Mouse (Mus musculus) hindbrain, embryonic 12.5 days (tissue): ENCODE results near the gene Hif1an. TPM values are rescaled to one million over a fixed set of nuclear protein-coding genes. Genes with fewer than 3 reads are reported as not detected.

Source experiments
- ATAC-seq: fragments of 200-750 bp; cut with Nextera tagmentation; 2 replicates; pipeline ENCODE4 v1.8.0; 2017; ENCODE audit warnings: moderate TSS enrichment; ENCODE audit not compliant: low FRiP score
- H3K27ac ChIP-seq: fragments of 300-500 bp; sonication (generic); 2 replicates; pipeline ENCODE4 v1.5.1; 2016; ENCODE audit warnings: mild to moderate bottlenecking
- H3K27me3 ChIP-seq: fragments of 300-500 bp; sonication (generic); 2 replicates; pipeline ENCODE4 v1.6.1; 2016; ENCODE audit warnings: mild to moderate bottlenecking
- H3K36me3 ChIP-seq: fragments of 300-500 bp; sonication (generic); 2 replicates; pipeline ENCODE4 v1.6.1; 2016; ENCODE audit warnings: mild to moderate bottlenecking
- H3K4me1 ChIP-seq: fragments of 300-500 bp; sonication (generic); 2 replicates; pipeline ENCODE4 v1.6.1; 2016
- H3K4me2 ChIP-seq: fragments of 300-500 bp; sonication (generic); replicated peaks from 2 replicates; pipeline ENCODE4 v1.6.1; 2016; ENCODE audit warnings: mild to moderate bottlenecking
- H3K4me3 ChIP-seq: fragments of 300-500 bp; sonication (generic); 2 replicates; pipeline ENCODE4 v1.5.1; 2016; ENCODE audit warnings: mild to moderate bottlenecking
- H3K9ac ChIP-seq: fragments of 300-500 bp; sonication (generic); 2 replicates; pipeline ENCODE4 v1.6.1; 2016; ENCODE audit warnings: mild to moderate bottlenecking, moderate library complexity
- H3K9me3 ChIP-seq: fragments of 300-500 bp; sonication (generic); replicated peaks from 2 replicates; pipeline ENCODE4 v1.6.1; 2016; ENCODE audit warnings: mild to moderate bottlenecking
- WGBS: fragments of 180-500 bp; shearing (Covaris S2); methylation state at CpG from one replicate; pipeline ENCODE4 v1.1.7; 2016; 5-methylcytosine and 5-hydroxymethylcytosine counted together
- polyA plus RNA-seq: library from polyadenylated mRNA; unstranded; fragments of >200 nt; fragmentation: Nextera tagmentation; extraction: Ambion mirVana; gene quantifications from 2 replicates; pipeline ENCODE4 v1.2.1, GENCODE M21; 2016

Gene Hif1an
- polyA plus RNA-seq, result 42.0 TPM in 2 replicates

GRCm38 (mm10) chr19:44562652-44563206 is at the start of gene Hif1an:
Gene Hif1an, plus strand, starts transcription at chr19:44562850.
- WGBS, result under 1% methylated on average over 33 of the region's 33 CpGs
- peak; percentile 97 for ATAC-seq
- H3K27ac ChIP-seq, result peak within 1 kb of the TSS; percentile 85
- H3K27me3 ChIP-seq, result peaks cover 7% of the 10 kb centered on the region
- H3K4me1 ChIP-seq, result peaks cover 16% of the 10 kb centered on the region
- peak within 1 kb of the TSS; percentile 78 for H3K9ac ChIP-seq
- peak within 1 kb of the TSS; percentile 77 for H3K4me3 ChIP-seq
- H3K9me3 ChIP-seq, result no peaks in the 10 kb centered on the region
- peak within 1 kb of the TSS; percentile 64 for H3K4me2 ChIP-seq
- peaks cover 26% of the 10 kb centered on the region for H3K36me3 ChIP-seq

GRCm38 (mm10) chr19:44513054-44513833 is 49.4 kb upstream of the Hif1an start:
- no peaks in the 10 kb centered on the region for H3K36me3 ChIP-seq
- H3K9me3 ChIP-seq, result no peaks in the 10 kb centered on the region
- H3K27ac ChIP-seq, result no peak overlapping the region
- no peak overlapping the region for H3K9ac ChIP-seq
- H3K4me2 ChIP-seq, result no peak overlapping the region
- ATAC-seq, result no peak
- H3K4me3 ChIP-seq, result no peak overlapping the region
- H3K4me1 ChIP-seq, result peaks cover 46% of the 10 kb centered on the region
- WGBS, result 13% methylated on average over 11 of the region's 11 CpGs
- H3K27me3 ChIP-seq, result peaks cover 100% of the 10 kb centered on the region

GRCm38 (mm10) chr19:44513921-44514482 is 48.6 kb upstream of the Hif1an start:
- no peak overlapping the region for H3K4me3 ChIP-seq
- peaks cover 100% of the 10 kb centered on the region for H3K27me3 ChIP-seq
- peak overlapping the region; percentile 17; the same call in 1 of the 2 replicates for H3K4me2 ChIP-seq

GRCm38 (mm10) chr19:44514521-44515451 is 47.9 kb upstream of the Hif1an start:
- WGBS, result 4% methylated on average over 14 of the region's 14 CpGs
- Histone ChIP-seq H3K27me3 (peaks cover 98% of the 10 kb centered on the region), H3K4me2 (no peak overlapping the region), H3K4me3 (no peak overlapping the region), H3K27ac (peak overlapping the region; percentile 35; the same call in 1 of the 2 replicates), H3K36me3 (no peaks in the 10 kb centered on the region), H3K4me1 (peaks cover 46% of the 10 kb centered on the region), H3K9ac (no peak overlapping the region), H3K9me3 (no peaks in the 10 kb centered on the region)
- peak; percentile 73 for ATAC-seq

More at GRCm38 (mm10) chr19:44513921-44514482, 48.6 kb upstream of the Hif1an start:
- no peak overlapping the region for H3K9ac ChIP-seq
- peak overlapping the region; percentile 35 for H3K27ac ChIP-seq
- H3K9me3 ChIP-seq, result no peaks in the 10 kb centered on the region
- no peak for ATAC-seq
- 14% methylated on average over 7 of the region's 7 CpGs for WGBS
- no peaks in the 10 kb centered on the region for H3K36me3 ChIP-seq
- H3K4me1 ChIP-seq, result peaks cover 46% of the 10 kb centered on the region

- Histone ChIP-seq H3K4me1 (peaks cover 39% of the 10 kb centered on the region), H3K27me3 (peaks cover 96% of the 10 kb centered on the region), H3K27ac (no peak overlapping the region), H3K9ac (no peak overlapping the region), H3K4me3 (no peak overlapping the region), H3K9me3 (no peaks in the 10 kb centered on the region), H3K4me2 (no peak overlapping the region), H3K36me3 (no peaks in the 10 kb centered on the region)
- no peak for ATAC-seq
- WGBS, result 30% methylated on average over 6 of the region's 6 CpGs
Observed at GRCm38 (mm10) chr19:44515769-44516168, 46.9 kb upstream of the Hif1an start.

GRCm38 (mm10) chr19:44517996-44518768 is 44.5 kb upstream of the Hif1an start:
- H3K27me3 ChIP-seq, result peaks cover 85% of the 10 kb centered on the region
- no peak overlapping the region for H3K9ac ChIP-seq
- H3K9me3 ChIP-seq, result no peaks in the 10 kb centered on the region
- ATAC-seq, result no peak
- H3K4me1 ChIP-seq, result peaks cover 21% of the 10 kb centered on the region
- 46% methylated on average over 12 of the region's 12 CpGs for WGBS
- no peaks in the 10 kb centered on the region for H3K36me3 ChIP-seq
- H3K4me2 ChIP-seq, result no peak overlapping the region
- H3K27ac ChIP-seq, result no peak overlapping the region
- no peak overlapping the region for H3K4me3 ChIP-seq

GRCm38 (mm10) chr19:44519152-44519551 is 43.5 kb upstream of the Hif1an start:
- no peak overlapping the region for H3K27ac ChIP-seq
- 23% methylated on average over 7 of the region's 7 CpGs for WGBS
- H3K9me3 ChIP-seq, result no peaks in the 10 kb centered on the region
- H3K9ac ChIP-seq, result no peak overlapping the region
- peaks cover 16% of the 10 kb centered on the region for H3K4me1 ChIP-seq
- no peak for ATAC-seq
- H3K4me2 ChIP-seq, result no peak overlapping the region
- no peaks in the 10 kb centered on the region for H3K36me3 ChIP-seq
- peaks cover 82% of the 10 kb centered on the region for H3K27me3 ChIP-seq
- no peak overlapping the region for H3K4me3 ChIP-seq

- no peaks in the 10 kb centered on the region for H3K4me1 ChIP-seq
- no peak for ATAC-seq
- no peaks in the 10 kb centered on the region for H3K36me3 ChIP-seq
- no peak overlapping the region for H3K27ac ChIP-seq
- WGBS, result 90% methylated on average over 9 of the region's 9 CpGs
- no peak overlapping the region for H3K4me2 ChIP-seq
- H3K9me3 ChIP-seq, result no peaks in the 10 kb centered on the region
- H3K4me3 ChIP-seq, result no peak overlapping the region
- H3K27me3 ChIP-seq, result peaks cover 29% of the 10 kb centered on the region
- no peak overlapping the region for H3K9ac ChIP-seq
Observed at GRCm38 (mm10) chr19:44525551-44526205, 37.0 kb upstream of the Hif1an start.

GRCm38 (mm10) chr19:44530018-44530417 is 32.6 kb upstream of the Hif1an start:
- no peaks in the 10 kb centered on the region for H3K9me3 ChIP-seq
- H3K27me3 ChIP-seq, result peaks cover 25% of the 10 kb centered on the region
- no peaks in the 10 kb centered on the region for H3K36me3 ChIP-seq
- WGBS, result 85% methylated on average over 6 of the region's 6 CpGs
- ATAC-seq, result no peak
- no peak overlapping the region for H3K27ac ChIP-seq
- H3K4me3 ChIP-seq, result no peak overlapping the region
- H3K4me2 ChIP-seq, result no peak overlapping the region
- no peaks in the 10 kb centered on the region for H3K4me1 ChIP-seq
- no peak overlapping the region for H3K9ac ChIP-seq

- WGBS, result 31% methylated on average over 3 of the region's 3 CpGs
- peaks cover 19% of the 10 kb centered on the region for H3K27me3 ChIP-seq
Observed at GRCm38 (mm10) chr19:44535376-44535775, 27.3 kb upstream of the Hif1an start.

GRCm38 (mm10) chr19:44537416-44537815 is 25.2 kb upstream of the Hif1an start:
- Histone ChIP-seq H3K4me2 (no peak overlapping the region), H3K4me1 (no peaks in the 10 kb centered on the region), H3K4me3 (no peak overlapping the region), H3K9me3 (peaks cover 15% of the 10 kb centered on the region), H3K27ac (no peak overlapping the region), H3K9ac (no peak overlapping the region), H3K36me3 (no peaks in the 10 kb centered on the region), H3K27me3 (peaks cover 2% of the 10 kb centered on the region)
- no peak for ATAC-seq
- WGBS, result 86% methylated on average over 8 of the region's 8 CpGs

More at GRCm38 (mm10) chr19:44535376-44535775, 27.3 kb upstream of the Hif1an start:
- no peak overlapping the region for H3K4me2 ChIP-seq
- no peak overlapping the region for H3K9ac ChIP-seq
- H3K36me3 ChIP-seq, result no peaks in the 10 kb centered on the region
- ATAC-seq, result no peak
- H3K4me1 ChIP-seq, result no peaks in the 10 kb centered on the region
- no peak overlapping the region for H3K4me3 ChIP-seq
- H3K27ac ChIP-seq, result no peak overlapping the region
- H3K9me3 ChIP-seq, result 0 out of 2 replicates have a peak, but pooled peaks cover 4% of the 10 kb centered on the region
